Mouse (Mus musculus) small intestine, adult 2 months (tissue): Measurements from ENCODE around the gene Epn2.

Experiments used
- CTCF ChIP-seq: fragments of 200-500 bp; IDR thresholded peaks from 2 replicates; pipeline ENCODE4 v1.5.1; 2012; ENCODE audit warnings: low read depth, mild to moderate bottlenecking, control low read depth, inconsistent platforms, low read length, moderate library complexity, mixed read lengths; ENCODE audit not compliant: insufficient replicate concordance, insufficient read length; ENCODE audit errors: extremely low read depth
- POLR2A ChIP-seq: fragments of 200-500 bp; IDR thresholded peaks from 2 replicates; pipeline ENCODE4 v1.6.1; 2012; ENCODE audit warnings: low read depth, mild to moderate bottlenecking, control low read depth, inconsistent platforms, low read length, moderate library complexity

DNA sequence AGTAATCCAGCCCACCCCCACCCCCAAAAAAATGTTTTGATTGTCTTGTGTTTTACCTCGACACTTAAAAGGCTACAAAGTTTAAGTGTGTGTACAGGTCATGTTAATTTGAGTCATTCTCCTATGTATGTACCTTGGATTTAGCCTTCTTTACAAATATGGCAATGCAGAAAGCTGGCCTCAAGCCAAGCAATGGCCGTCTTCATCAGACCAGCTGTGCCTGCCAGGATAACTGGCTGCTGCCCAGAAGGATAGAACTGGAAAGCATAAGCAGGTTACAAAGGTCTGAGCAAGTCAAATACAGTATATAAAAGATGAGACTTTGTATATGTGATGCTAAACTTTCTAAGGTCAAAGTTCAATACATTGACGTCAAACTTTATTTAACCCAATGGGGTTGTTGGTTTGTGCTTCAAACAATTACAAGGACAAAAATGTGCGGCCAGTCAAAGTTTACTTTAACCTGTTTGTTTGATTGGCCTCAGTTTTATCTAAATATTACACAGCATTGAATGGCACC, 32.7 kb upstream of the Epn2 start:
- TF ChIP-seq CTCF (no peak), POLR2A (no peak)
